Mouse (Mus musculus) myocyte (in vitro differentiated cells): Measurements from ENCODE around the gene Gm43064. TPM values are rescaled to one million over a fixed set of nuclear protein-coding genes. Genes with fewer than 3 reads are reported as not detected.
"Not testable (repeated sequence)": the region's sequence is repeated elsewhere in the genome, so short reads cannot be mapped to it uniquely, and the experiment has no call there.

Source experiments
- H3K27me3 ChIP-seq: one replicate; pipeline ENCODE4 v1.6.1; 2011; ENCODE audit not compliant: control insufficient read depth, insufficient read depth, insufficient read length
- H3K36me3 ChIP-seq: one replicate; pipeline ENCODE4 v1.6.1; 2011; ENCODE audit not compliant: control insufficient read depth, insufficient read depth
- H3K4me2 ChIP-seq: one replicate; pipeline ENCODE4 v1.6.1; 2011; ENCODE audit warnings: low read depth, control low read depth
- H3K4me3 ChIP-seq: one replicate; pipeline ENCODE4 v1.5.1; 2011; ENCODE audit warnings: mild to moderate bottlenecking, control low read depth, moderate library complexity
- H3K79me2 ChIP-seq: one replicate; pipeline ENCODE4 v1.6.1; 2011; ENCODE audit not compliant: control insufficient read depth, insufficient read depth
- H3ac ChIP-seq: one replicate; pipeline ENCODE4 v1.6.1; 2011; ENCODE audit not compliant: control insufficient read depth, insufficient read length
- CEBPB ChIP-seq: IDR thresholded peaks from 2 replicates; pipeline ENCODE4 v1.6.1; 2011; ENCODE audit warnings: mild to moderate bottlenecking, moderate library complexity; ENCODE audit not compliant: poor library complexity, insufficient read depth, severe bottlenecking
- E2F4 ChIP-seq: IDR thresholded peaks from one replicate; pipeline ENCODE4 v1.6.1; 2011; ENCODE audit warnings: mild to moderate bottlenecking, control low read depth, moderate library complexity; ENCODE audit not compliant: insufficient read depth
- MAX ChIP-seq: IDR thresholded peaks from one replicate; pipeline ENCODE4 v1.6.1; 2011; ENCODE audit warnings: low read depth, mild to moderate bottlenecking, control low read depth
- MYOD1 ChIP-seq, 3 experiments: IDR thresholded peaks; one replicate each; pipeline ENCODE4 v1.6.1; 2011; ENCODE audit warnings: control low read depth in 2 of 3, low read depth in 2 of 3, mild to moderate bottlenecking in 2 of 3, moderate library complexity in 1 of 3; ENCODE audit not compliant: insufficient read length in 2 of 3, control insufficient read depth in 1 of 3
- MYOG ChIP-seq, 3 experiments: IDR thresholded peaks; one replicate each; pipeline ENCODE4 v1.6.1; 2011; ENCODE audit warnings: control low read depth in 2 of 3, low read depth in 2 of 3, mild to moderate bottlenecking in 2 of 3; ENCODE audit not compliant: insufficient read length in 2 of 3, control insufficient read depth in 1 of 3, insufficient read depth in 1 of 3
- POLR2A ChIP-seq: IDR thresholded peaks from one replicate; pipeline ENCODE4 v1.6.1; 2011; ENCODE audit warnings: low read depth, mild to moderate bottlenecking, control low read depth, moderate library complexity; ENCODE audit not compliant: insufficient read length
- POLR2AphosphoS2 ChIP-seq: IDR thresholded peaks from one replicate; pipeline ENCODE4 v1.6.1; 2011; ENCODE audit warnings: low read depth, control low read depth; ENCODE audit not compliant: insufficient read length
- REST ChIP-seq: IDR thresholded peaks from one replicate; pipeline ENCODE4 v1.6.1; 2011; ENCODE audit warnings: mild to moderate bottlenecking, control low read depth, moderate library complexity; ENCODE audit not compliant: insufficient read depth, insufficient read length
- SRF ChIP-seq: IDR thresholded peaks from one replicate; pipeline ENCODE4 v1.6.1; 2011; ENCODE audit warnings: low read depth; ENCODE audit not compliant: control insufficient read depth, insufficient read length
- TCF12 ChIP-seq: IDR thresholded peaks from one replicate; pipeline ENCODE4 v1.6.1; 2011; ENCODE audit warnings: mild to moderate bottlenecking, control low read depth; ENCODE audit not compliant: poor library complexity, insufficient read depth, severe bottlenecking
- TCF3 ChIP-seq: IDR thresholded peaks from one replicate; pipeline ENCODE4 v1.6.1; 2011; ENCODE audit warnings: low read depth, control low read depth; ENCODE audit not compliant: insufficient read length
- USF1 ChIP-seq: IDR thresholded peaks from one replicate; pipeline ENCODE4 v1.6.1; 2011; ENCODE audit warnings: low read depth, mild to moderate bottlenecking, control low read depth, moderate library complexity
- polyA plus RNA-seq: library from polyadenylated mRNA; unstranded; fragments of >200 nt; fragmentation: generic; extraction: Trizol; gene quantifications from one replicate; pipeline ENCODE4 v1.2.1, GENCODE M21; 2012; ENCODE audit warnings: missing spikeins

Gene Gm43064
- polyA plus RNA-seq, 1 experiment: 0.06 TPM

DNA sequence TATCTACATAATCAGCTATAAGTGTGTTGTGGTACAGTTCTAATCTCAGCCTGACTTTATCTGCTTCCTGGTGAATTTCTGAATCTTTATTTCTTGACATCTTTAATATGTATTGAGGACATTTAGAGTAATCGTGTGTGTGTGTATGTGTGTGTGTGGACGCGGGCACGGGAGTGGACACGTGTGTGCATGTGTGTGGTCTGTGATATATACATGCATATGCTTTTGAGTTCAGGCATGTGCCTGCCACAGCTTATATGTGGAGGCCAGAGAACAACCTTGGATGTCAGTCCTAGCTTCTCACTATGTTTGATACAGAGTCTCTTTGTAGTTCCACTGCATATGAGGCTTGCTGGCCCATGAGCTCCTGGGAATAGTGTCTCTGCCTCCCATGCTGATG lies 27.1 kb downstream of the Gm43064 start:
- Histone ChIP-seq H3K4me3 (no peak overlapping the region), H3K27me3 (no peaks in the 10 kb centered on the region), H3K36me3 (no peaks in the 10 kb centered on the region), H3K4me2 (no peak overlapping the region), H3K79me2 (no peaks in the 10 kb centered on the region), H3ac (no peak overlapping the region)
- TF ChIP-seq POLR2AphosphoS2 (no peak), MAX (no peak)

DNA sequence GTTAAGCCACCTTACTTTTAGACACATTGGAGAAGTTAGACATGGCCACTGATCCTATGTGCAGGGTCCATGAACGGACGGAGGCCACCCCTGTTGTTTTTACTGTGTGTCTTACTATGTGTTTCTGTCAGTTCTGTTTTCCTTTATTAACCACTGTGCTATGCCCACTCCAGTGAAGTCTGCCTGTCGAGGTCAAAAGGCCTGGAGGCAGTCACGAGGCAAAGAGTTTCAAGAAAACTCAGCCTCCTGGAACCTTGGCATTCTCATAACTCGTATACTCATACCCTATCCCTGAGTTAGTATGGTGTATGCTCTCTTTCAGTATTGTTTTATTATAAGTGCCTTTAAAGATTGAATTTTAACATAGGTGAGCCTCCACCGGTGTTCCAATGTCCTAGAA lies 30.3 kb downstream of the Gm43064 start:
- Histone ChIP-seq H3ac (no peak overlapping the region), H3K4me2 (no peak overlapping the region), H3K36me3 (no peaks in the 10 kb centered on the region), H3K79me2 (no peaks in the 10 kb centered on the region), H3K4me3 (no peak overlapping the region), H3K27me3 (no peaks in the 10 kb centered on the region)
- TF ChIP-seq MYOG (IDR thresholded peaks at IDR 0.05; ENCODE audit: control insufficient read depth in 1 of 3, insufficient read depth in 1 of 3, insufficient read length in 2 of 3, low read depth in 2 of 3) (no peak), USF1 (no peak), POLR2A (no peak), POLR2AphosphoS2 (no peak), TCF12 (no peak), CEBPB (no peak), TCF3 (no peak), REST (no peak), MYOD1 (IDR thresholded peaks at IDR 0.05; ENCODE audit: control insufficient read depth in 1 of 3, insufficient read length in 2 of 3, low read depth in 2 of 3) (no peak), E2F4 (no peak), MAX (no peak), SRF (no peak)

GRCm38 (mm10) chr3:103840195-103840594 lies 30.8 kb downstream of the Gm43064 start:
- not testable (repeated sequence) for H3K27me3 ChIP-seq, H3K79me2 ChIP-seq

DNA sequence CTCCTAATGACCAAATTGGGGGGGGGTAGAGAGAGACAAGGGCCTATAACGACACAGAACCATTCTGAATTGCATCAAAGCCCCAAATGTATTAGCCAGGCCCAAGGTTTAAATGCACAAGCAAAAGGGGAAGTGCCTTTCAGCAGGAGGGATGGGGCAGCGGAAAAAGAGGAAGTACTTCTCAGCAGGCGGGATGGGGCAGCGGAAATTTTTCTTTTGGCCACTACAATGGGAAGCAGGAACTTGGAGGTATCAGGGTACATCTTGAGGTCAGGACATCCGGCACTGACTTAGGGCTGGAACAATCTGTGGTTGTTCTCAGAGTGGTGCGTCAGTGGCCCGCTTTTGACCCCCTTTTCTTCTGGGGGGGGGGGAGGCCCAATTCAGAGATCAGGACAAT lies 31.6 kb downstream of the Gm43064 start:
- not testable (repeated sequence) for H3K36me3 ChIP-seq, H3K4me2 ChIP-seq, H3K27me3 ChIP-seq, H3K4me3 ChIP-seq, H3ac ChIP-seq, H3K79me2 ChIP-seq

More at GRCm38 (mm10) chr3:103840195-103840594, 30.8 kb downstream of the Gm43064 start:
- not testable (repeated sequence) for H3K4me2 ChIP-seq, H3K36me3 ChIP-seq, H3K4me3 ChIP-seq, H3ac ChIP-seq

GRCm38 (mm10) chr3:103850644-103851363 lies 41.4 kb downstream of the Gm43064 start:
- Histone ChIP-seq H3K79me2 (no peaks in the 10 kb centered on the region), H3K36me3 (no peaks in the 10 kb centered on the region)
- no peak for TF ChIP-seq POLR2A
- TF ChIP-seq MYOD1 (IDR thresholded peaks at IDR 0.05; ENCODE audit: control insufficient read depth in 1 of 3, insufficient read length in 2 of 3, low read depth in 2 of 3): no peak
- no peak for TF ChIP-seq MAX

GRCm38 (mm10) chr3:103851481-103851880 lies 42.1 kb downstream of the Gm43064 start:
- Histone ChIP-seq H3K4me2 (no peak overlapping the region), H3K79me2 (no peaks in the 10 kb centered on the region), H3K4me3 (no peak overlapping the region), H3K36me3 (no peaks in the 10 kb centered on the region), H3K27me3 (no peaks in the 10 kb centered on the region), H3ac (no peak overlapping the region)
- no peak for TF ChIP-seq CEBPB
- TF ChIP-seq REST: no peak
- TF ChIP-seq POLR2A: no peak
- TF ChIP-seq USF1: no peak

More at GRCm38 (mm10) chr3:103850644-103851363, 41.4 kb downstream of the Gm43064 start:
- Histone ChIP-seq H3ac (no peak overlapping the region), H3K4me2 (no peak overlapping the region), H3K4me3 (no peak overlapping the region), H3K27me3 (no peaks in the 10 kb centered on the region)
